Mouse (Mus musculus): ENCODE results near the gene Plekhh1.
"Not testable (repeated sequence)": the region's sequence is repeated elsewhere in the genome, so short reads cannot be mapped to it uniquely, and the experiment has no call there.

The Plekhh1 gene

DNA sequence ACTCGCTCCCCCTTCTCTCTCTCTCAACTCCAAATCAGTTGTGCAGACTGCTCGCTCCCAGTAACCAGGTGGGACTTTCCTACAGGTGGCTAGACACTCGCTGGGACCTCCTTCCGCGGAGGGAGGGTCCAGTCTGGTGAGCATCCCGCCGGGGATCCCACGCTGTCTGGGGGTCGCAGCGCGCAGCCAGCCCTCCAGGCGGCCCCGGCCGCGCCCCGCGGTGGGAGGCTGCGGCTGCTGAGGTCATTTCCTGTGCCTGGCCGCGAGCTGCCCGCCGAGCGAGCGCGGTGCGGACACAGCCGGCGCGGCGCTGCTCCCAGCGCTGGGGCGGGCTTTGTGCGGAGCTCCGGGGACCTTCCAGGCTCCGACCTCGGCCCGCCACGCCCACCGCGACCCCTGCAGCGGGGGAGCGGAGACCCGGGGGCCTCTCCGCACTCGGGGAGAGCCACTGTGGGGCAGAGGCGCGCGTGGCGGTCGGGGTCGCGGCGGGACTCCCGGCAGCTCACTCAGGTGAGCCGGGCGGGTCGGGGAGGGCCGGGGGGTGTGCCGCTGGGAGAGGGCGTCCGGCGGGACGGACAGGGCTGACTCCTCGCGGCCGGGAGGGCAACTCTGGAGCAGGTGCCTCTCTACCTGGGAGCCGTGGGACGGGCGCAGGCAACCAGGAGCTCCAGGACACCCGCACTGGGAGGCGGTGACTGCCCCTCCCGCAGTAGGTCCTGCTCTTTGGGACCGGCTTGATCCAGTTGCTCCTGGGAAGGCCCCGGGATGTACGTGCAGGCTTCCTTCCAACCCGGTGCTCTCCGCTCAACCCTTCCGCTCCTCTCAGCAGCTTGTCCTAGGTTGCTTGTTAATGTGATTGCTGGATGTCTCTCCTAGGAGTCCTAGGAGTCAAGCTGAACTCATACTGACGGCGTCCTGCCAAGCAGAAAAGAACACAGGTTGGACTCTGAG is at the start of gene Plekhh1:
Gene Plekhh1 (plus strand): TSS at position 253 of the 951 bp plus-strand sequence.
- DNase-seq (ENCODE audit: low spot score), result peak; percentile 13

DNA sequence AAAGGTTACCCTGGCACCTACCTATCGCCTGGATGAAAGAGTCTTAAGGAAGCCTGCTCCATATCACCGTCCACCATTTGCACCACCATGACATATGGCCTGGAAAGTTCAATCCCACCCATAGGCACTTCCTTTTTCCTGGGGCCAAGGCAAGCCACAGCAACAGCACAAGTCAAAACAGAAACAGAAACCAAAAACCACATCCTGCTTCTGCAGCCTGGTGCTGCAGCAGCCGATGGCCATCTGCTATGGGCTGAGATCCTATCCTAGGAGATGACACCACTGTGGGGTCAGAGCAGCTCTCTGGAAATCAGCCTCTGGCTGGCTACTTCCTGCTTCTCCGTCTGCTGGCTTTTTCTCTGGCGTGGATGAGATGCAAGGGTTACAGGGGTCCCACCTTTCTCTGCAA is 48.3 kb upstream of the Plekhh1 start:
- DNase-seq (ENCODE audit: low spot score), result peak; percentile 81

GRCm38 (mm10) chr12:78981131-78981530 is 47.8 kb upstream of the Plekhh1 start:
- peak; percentile 48 for DNase-seq (ENCODE audit: low spot score)

DNA sequence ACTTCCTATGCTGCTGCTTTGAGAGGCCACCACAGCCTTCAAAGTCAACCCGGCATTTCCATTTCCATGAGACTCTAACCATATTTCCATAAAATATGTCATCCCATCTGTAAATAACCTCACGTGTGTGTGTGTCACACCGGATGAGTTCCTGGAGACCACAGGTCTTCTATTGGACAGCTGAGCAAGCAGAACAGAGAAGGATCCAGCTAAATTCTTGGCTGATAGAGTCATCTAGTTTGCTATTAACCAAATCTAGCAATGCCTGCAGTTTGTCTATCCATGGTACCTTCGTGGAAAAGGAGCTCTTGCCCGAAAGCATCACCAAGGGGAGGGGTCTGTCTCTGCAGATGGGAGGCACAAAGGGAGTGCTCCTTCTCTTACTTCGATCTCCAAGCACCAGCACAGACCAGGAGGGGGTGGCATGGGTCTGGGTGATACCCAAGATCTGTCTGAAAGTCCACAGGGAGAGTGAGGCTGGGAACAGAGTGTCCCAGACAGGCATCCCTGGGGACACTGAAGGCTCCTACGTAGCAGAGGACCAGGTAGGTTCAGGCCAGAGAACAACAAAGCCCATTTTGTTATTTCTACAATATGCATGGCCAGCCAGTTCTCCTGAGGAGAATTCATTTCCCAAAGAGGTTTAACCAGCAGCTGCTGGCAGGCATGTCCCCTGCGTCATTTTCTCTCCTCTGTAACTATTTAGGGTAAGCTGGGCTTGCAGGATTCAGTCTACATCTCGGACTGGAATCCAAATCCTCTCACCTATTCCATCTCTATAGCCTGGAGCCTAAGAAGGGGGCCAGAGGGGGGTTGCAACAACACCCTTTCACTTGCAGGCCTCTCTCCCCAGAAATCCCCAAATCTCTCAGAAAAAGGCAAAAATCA is 46.8 kb upstream of the Plekhh1 start:
- DNase-seq (ENCODE audit: low spot score), result no peak

GRCm38 (mm10) chr12:78983296-78984034 is 45.5 kb upstream of the Plekhh1 start:
- no peak for DNase-seq (ENCODE audit: low spot score)

DNA sequence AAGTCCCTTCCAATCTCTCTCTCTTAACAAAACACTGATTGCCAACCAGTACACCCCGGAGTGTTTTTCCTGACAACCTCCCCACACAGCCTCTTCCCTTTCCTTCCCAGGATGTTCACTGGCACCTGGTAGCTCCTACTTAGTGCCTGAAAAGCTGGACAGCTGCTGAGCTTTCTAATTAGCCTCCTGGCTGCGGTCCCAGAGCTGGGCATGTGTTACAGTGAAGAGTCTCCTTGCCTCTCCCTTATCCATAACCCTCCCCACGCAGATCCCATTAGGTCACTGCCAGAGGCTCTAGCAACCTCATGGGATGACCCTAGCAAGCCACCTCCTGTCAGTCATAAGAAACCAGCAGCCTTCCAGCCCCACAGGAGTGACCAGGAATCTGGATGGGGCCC is 44.9 kb upstream of the Plekhh1 start:
- DNase-seq (ENCODE audit: low spot score), result no peak

GRCm38 (mm10) chr12:78987581-78988081 is 41.3 kb upstream of the Plekhh1 start:
- DNase-seq (ENCODE audit: low spot score), result no peak

DNA sequence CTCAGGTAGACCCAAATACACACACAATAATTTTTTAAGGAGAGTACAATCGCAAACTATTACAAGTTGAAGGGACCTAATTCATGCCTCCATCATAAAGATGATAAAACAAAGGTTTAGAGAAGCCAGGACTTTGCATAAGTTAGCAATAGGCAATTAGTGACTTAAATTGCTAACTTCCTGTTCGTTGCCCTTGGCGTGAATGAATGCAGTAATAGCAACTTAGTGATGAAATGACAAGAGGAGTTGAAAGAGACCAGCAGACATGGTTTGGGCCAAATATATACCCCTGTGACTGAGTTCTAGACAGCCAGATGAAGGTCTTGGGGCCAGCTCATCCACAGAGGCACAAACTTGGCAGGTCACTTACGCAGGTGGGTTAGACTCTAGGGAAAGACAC is 32.7 kb upstream of the Plekhh1 start:
- DNase-seq (ENCODE audit: low spot score), result no peak

GRCm38 (mm10) chr12:78996711-78997110 is 32.3 kb upstream of the Plekhh1 start:
- DNase-seq (ENCODE audit: low spot score), result no peak

DNA sequence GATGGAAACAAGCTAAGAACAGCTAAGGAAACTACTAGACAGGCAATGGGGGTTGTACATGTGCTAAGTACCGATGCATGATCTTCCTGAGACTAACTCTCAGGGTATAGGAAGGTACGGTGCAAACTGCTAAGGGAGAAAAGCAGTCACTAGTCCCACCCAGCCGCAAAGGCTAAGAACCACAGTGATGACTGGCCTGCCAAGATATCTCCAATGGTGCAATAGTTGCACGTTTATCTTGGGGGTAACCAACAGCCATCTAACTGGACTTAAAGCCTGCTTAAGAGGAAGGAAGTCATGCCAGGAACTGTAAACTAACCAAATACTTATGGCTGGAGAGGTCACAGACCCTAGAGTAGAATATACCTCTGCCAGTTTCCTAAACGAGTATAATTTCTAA is 26.6 kb upstream of the Plekhh1 start:
- no peak for DNase-seq (ENCODE audit: low spot score)

- no peak for DNase-seq (ENCODE audit: low spot score)
Measured at GRCm38 (mm10) chr12:79002978-79003377, 26.0 kb upstream of the Plekhh1 start.

GRCm38 (mm10) chr12:79005456-79005855 is 23.5 kb upstream of the Plekhh1 start:
- no peak for DNase-seq (ENCODE audit: low spot score)

DNA sequence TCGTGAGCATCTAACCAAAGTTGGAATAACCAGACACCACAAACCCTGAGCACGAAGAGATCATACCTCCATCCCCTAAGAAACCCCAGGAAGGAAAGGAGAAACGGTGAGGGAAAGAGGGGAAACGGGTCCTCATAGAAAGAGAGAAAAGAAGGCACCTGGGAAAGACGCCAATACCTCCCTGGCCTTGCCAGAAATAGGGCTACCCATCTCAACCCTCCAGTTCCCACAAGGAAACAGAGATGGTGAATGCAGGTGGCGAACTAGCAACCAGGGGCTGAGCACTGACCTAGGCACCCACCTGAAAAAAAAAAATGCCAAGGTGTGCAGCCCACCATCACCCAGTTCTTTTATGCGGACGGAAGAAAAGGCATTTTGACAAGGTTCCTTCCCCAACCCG is 22.9 kb upstream of the Plekhh1 start:
- no peak for DNase-seq (ENCODE audit: low spot score)

DNA sequence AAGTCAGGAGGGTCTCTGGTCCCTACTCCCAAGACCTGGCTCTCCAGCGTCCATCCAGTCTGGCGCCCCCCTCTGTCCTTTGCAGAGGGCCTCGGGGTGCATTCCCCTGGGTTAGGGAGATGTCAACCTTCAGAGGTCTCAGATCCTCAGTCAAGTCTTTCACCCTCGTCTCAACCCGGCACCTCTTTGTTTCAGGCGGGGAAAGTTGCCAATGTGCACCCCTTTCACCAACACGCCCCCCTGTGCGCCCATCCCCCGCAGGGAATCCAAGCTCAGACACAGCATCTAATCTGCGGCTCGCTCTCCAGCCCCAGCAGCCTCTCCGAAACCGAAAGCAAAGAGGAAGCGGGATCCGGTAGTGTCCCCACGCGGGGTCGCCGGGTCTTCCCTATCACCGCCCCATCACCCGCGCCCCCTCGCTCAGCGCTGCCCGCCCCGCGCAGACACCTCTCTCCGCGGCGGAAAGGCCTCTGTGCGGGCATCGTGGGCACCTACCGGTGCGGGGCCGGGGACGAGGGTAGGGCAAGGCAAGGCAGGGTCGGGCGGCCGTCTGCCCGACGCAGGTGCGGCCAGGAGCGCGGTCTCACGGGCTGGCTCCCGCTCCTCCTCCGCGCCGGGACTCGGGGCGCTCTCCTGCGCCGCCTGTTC is 22.4 kb upstream of the Plekhh1 start:
- peak; percentile 66 for DNase-seq (ENCODE audit: low spot score)

GRCm38 (mm10) chr12:79007126-79007753 is 21.7 kb upstream of the Plekhh1 start, which contains the start of gene Tmem229b:
Tmem229b (minus strand) TSS chr12:79007627.
- peak; percentile 47 for DNase-seq (ENCODE audit: low spot score)

DNA sequence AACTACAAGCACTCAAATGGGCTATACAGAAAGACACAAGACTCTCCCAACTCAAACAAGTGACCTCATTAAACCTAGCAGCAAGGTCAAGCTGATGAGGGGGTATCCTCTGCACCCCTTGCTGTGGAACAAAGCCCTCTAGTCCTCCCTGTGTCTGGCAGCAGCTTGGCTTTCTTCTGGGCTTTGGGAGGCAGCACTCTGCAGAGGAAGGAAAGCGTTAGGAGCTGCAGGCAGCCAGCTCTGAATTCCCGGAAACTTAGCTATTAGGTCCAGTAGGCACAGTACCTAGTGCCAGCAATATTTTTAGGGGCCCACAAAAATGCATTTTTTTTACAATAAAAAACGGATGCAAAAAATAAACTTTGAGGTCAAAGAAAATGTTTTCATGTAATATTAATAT is 18.4 kb upstream of the Plekhh1 start:
- DNase-seq (ENCODE audit: low spot score), result no peak

DNA sequence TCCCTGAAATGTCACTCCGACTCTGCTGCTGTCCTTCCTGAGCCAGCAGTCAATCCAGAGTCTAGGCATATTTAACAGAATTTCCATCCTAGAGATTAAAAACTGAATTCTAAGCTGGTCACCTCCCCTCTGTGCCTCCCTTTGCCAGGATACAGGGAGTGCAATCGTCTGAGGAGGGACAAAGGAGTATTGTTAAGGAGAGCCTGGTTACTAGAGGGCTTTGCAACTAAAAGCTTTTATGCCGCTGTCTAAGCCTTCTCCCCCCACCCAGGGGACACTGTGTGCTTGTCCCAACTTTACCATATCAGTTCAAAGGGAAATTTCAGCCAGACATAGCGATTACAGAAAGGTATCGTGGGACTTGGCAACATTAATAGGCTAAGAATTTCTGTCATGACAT is 12.9 kb upstream of the Plekhh1 start:
- DNase-seq (ENCODE audit: low spot score), result no peak

GRCm38 (mm10) chr12:79017994-79018399 is 11.0 kb upstream of the Plekhh1 start:
- DNase-seq (ENCODE audit: low spot score), result peak; percentile 10

DNA sequence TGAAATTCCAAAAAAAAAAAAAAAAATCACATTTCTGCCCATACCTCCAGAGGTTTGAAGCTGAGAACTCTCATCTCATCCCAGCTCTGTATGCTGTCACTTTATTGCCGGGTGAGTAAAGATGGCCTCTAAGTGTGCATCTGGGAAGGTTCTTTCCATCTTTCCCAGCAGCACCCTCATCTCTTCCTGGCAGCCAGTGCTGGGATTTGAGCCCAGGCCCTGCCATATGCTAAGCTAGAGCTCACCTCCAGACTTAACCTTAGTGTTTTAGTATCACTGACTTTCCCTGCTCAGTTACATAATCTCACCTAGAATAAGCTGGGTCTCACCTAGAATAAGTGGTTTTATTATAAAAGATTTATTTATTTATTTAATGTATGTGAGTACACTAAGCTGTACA is 7.1 kb upstream of the Plekhh1 start:
- DNase-seq (ENCODE audit: low spot score), result no peak

DNA sequence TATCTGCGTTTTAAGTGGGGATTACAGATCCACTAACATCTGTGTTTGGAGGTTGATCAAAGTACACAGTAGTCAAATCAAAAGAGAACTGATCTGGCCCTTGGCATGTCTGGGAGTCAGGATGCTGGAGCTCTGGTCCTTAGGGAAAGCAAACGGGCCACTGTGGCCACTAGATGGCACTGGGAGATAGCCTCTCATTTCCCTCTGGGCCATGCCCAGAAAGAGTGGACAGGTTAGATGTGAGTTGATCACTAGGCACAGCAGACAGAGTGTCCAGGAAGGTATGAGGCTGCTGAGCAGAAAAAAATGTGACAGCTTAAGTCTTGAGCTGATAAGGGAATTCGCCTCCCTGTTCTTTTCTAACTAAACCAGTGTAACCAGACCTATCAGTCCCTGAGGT is 6.1 kb upstream of the Plekhh1 start:
- no peak for DNase-seq (ENCODE audit: low spot score)

DNA sequence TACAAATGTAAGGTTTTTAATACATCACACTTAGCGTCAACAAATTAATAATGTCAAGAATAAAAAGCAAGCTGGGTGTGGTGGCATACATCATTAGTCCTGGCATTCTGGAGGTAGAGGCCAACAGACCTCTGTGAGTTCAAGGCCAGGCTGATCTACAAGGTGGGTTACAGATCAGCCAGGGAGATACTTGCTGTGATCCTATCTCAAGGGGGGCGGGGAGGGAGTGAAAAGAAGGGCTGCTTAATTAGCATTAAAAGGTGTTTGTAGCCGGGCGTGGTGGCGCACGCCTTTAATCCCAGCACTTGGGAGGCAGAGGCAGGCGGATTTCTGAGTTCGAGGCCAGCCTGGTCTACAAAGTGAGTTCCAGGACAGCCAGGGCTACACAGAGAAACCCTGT is 1.4 kb upstream of the Plekhh1 start:
- DNase-seq (ENCODE audit: low spot score), result not testable (repeated sequence)
